ENCODE assay signal across 8 mouse cellular contexts in genomic region chr14:118132642-118132977, GRCm38 (mm10). TPM values are rescaled to one million over a fixed set of nuclear protein-coding genes. Genes with fewer than 3 reads are reported as not detected.
DNase-seq lines count a peak whose midpoint lies in the region; ATAC-seq lines count a peak whose summit lies in the region.

Tgds (minus strand) TSS chr14:118132755.

- H3K4me1 ChIP-seq in hindbrain, embryonic 11.5 days (replicated peaks; ENCODE audit: control insufficient read depth, insufficient read depth, low read length): peaks cover 2% of the 10 kb centered on the region; the same call in 1 of the 2 replicates

- peak within 1 kb of the TSS; percentile 81 for H3K9ac ChIP-seq in hindbrain, embryonic 11.5 days (ENCODE audit: low read depth, low read length)

- H3K27ac ChIP-seq in hindbrain, embryonic 11.5 days (ENCODE audit: low read depth, low read length): no peak within 1 kb of the TSS

- peak; percentile 97 for DNase-seq in Muller cell, postnatal 12 days (ENCODE audit: inconsistent ontology term)
- peak; percentile 99 for DNase-seq in cerebellum, adult 9-11 months
- peak; percentile 99 to 100 for DNase-seq in frontal cortex, adult 2 months (ENCODE audit: extremely low spot score in 1 of 2, low spot score in 1 of 2)
- peak; percentile 100 for DNase-seq in hindbrain, embryonic 11.5 days (ENCODE audit: low spot score)
- peak; percentile 97 for DNase-seq in layer of hippocampus, postnatal 10 days (ENCODE audit: low spot score in 2 of 2)
- DNase-seq in lung, postnatal 10 days: peak; percentile 100
- peak; percentile 97 for DNase-seq in ovary, postnatal 36 days (ENCODE audit: low spot score)
- peak; percentile 97 for DNase-seq in thymus, postnatal 25 days

- peak within 1 kb of the TSS; percentile 82 for H3K4me2 ChIP-seq in hindbrain, embryonic 11.5 days (replicated peaks; ENCODE audit: low read depth, low read length)

- WGBS in hindbrain, embryonic 11.5 days: under 1% methylated on average over 28 of the region's 28 CpGs

- no peaks in the 10 kb centered on the region for H3K27me3 ChIP-seq in hindbrain, embryonic 11.5 days (ENCODE audit: control insufficient read depth, insufficient read depth, low read length)

- H3K9me3 ChIP-seq in hindbrain, embryonic 11.5 days (ENCODE audit: control insufficient read depth, low read length): no peaks in the 10 kb centered on the region

- no peaks in the 10 kb centered on the region for H3K36me3 ChIP-seq in hindbrain, embryonic 11.5 days (ENCODE audit: control insufficient read depth, insufficient read depth, low read length)

- ATAC-seq in hindbrain, embryonic 11.5 days (ENCODE audit: low FRiP score): peak; percentile 82

- peak within 1 kb of the TSS; percentile 66 for H3K4me3 ChIP-seq in hindbrain, embryonic 11.5 days (ENCODE audit: low read depth, low read length)

RNA-seq across cellular contexts. Expression of gene Tgds, which starts in this region (rescaled TPM):
- 9.6 and 10.2 TPM in 2 replicates for polyA plus RNA-seq in frontal cortex, adult 2 months (2012; rRNA removed)
- 31.9 and 32.3 TPM in 2 replicates for polyA plus RNA-seq in hindbrain, embryonic 11.5 days (2014; fragmentation: Nextera tagmentation; extraction: Ambion mirVana)
- 10 to 100 TPM; 10.2 to 10.6 TPM for total RNA-seq in layer of hippocampus, postnatal 10 days (2021)
